Mouse (Mus musculus): Measurements from ENCODE around the gene Pdia5.

DNA sequence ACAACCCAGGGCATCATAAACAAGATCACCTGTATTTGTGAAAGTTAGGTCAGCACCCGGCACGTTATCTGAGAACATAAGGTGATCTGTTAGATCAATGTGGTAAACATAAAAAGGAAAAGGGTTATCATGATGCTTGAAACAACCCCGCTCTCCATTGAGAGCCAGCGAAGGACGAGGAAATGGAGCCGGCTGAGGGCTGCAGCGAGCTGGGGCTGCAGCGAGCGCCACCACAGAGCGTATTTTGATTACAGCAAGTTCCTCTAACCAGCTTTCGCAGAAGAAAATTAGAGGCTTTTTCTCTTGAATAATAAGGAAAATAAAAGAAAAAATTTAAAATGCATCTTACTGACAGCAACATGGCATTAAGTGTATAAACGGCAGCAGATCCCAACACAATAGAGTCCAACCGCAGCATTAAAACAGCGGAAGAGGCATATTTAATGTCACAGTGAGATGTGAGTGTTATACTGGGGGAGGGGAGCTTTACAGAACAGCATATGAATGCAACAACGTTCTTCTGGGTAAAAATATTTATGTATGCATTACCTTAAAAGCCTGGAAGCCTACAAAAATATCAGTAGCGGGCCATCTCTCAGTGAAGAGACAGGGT lies 40.5 kb downstream of the Pdia5 start:
- TF ChIP-seq POLR2A (IDR thresholded peaks at IDR 0.05; ENCODE audit: control insufficient read depth in 1 of 2, insufficient read depth in 1 of 2, low read depth in 1 of 2, low read length in 2 of 2, poor library complexity in 1 of 2) (no peak), USF2 (IDR thresholded peaks at IDR 0.05; ENCODE audit: borderline replicate concordance in 1 of 2, insufficient read depth in 1 of 2, low read depth in 1 of 2, low read length in 2 of 2) (no peak), CTCF (IDR thresholded peaks at IDR 0.05 in 2 of 3, conservative IDR thresholded peaks at IDR 0.05 in 1 of 3; ENCODE audit: control insufficient read depth in 1 of 3, insufficient read depth in 1 of 3, low read depth in 2 of 3, low read length in 3 of 3, poor library complexity in 1 of 3, severe bottlenecking in 1 of 3) (no peak), POLR2AphosphoS5 (IDR thresholded peaks at IDR 0.05; ENCODE audit: borderline replicate concordance, low read depth, low read length) (no peak), ZC3H11A (IDR thresholded peaks at IDR 0.05; ENCODE audit: low read depth, low read length) (no peak), MAX (IDR thresholded peaks at IDR 0.05; ENCODE audit: low read length) (no peak), GATA1 (IDR thresholded peaks at IDR 0.05; ENCODE audit: low read depth, low read length) (no peak), EP300 (IDR thresholded peaks at IDR 0.05; ENCODE audit: low read depth in 1 of 2, low read length in 2 of 2) (no peak), MXI1 (IDR thresholded peaks at IDR 0.05; ENCODE audit: low read depth, low read length) (no peak), HCFC1 (IDR thresholded peaks at IDR 0.05; ENCODE audit: low read depth, low read length) (no peak)

All from MEL (cell line).